ENCODE assay signal across 13 mouse cellular contexts in the genomic region with DNA sequence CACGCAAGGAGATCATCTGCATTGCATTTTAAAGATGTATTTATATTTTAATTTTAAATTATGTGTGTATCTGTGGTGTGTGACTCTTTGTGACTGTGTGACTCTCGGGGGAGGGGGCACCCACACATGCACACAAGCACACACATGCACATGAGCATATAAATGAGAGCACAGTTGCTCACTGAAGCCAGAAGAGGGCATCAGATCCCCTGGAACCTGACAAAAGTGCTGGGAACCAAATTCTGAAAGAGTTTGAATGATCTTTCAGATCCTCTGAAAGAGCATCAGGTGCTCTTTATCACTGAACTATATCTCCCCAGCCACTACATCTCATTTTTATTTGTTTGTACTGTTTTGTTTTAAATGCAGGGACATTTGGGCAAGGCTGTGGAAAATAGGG. TPM values are rescaled to one million over a fixed set of nuclear protein-coding genes. Genes with fewer than 3 reads are reported as not detected.
DNase-seq lines count a peak whose midpoint lies in the region; ATAC-seq and TF ChIP-seq lines count a peak whose summit lies in the region.
"Had no signal": no experiment of that assay in that cellular context is flagged by ENCODE, and none has a peak within 500 bp of the region (broad histone marks: within the 10 kb centered on the region; RNA-seq: fewer than 3 reads in every experiment).

No protein-coding gene starts in this region.

- TF ChIP-seq POLR2A in cortical plate, adult 2 months (IDR thresholded peaks at IDR 0.05; ENCODE audit: extremely low read depth, insufficient read depth, low read length), result no peak

- DNase-seq in 3T3-L1 (ENCODE audit: low read depth, low spot score), result peak; percentile 34
- DNase-seq in CD4-positive helper T cell, adult 2 months (ENCODE audit: low read depth, low spot score), result peak; percentile 35
- DNase-seq in layer of hippocampus, adult 9-11 months, result no peak
- no peak for DNase-seq in layer of hippocampus, adult 8-10 months (ENCODE audit: low spot score in 2 of 2)
- no peak for DNase-seq in frontal cortex, postnatal 36 days (ENCODE audit: low spot score in 2 of 2)
- DNase-seq: gastrocnemius, postnatal 25 days had no signal

- no peak overlapping the region for H3K27ac ChIP-seq in intestine, postnatal 0 days (ENCODE audit: low read depth, low read length)
- H3K27ac ChIP-seq in intestine, embryonic 16.5 days (ENCODE audit: low read length), result no peak overlapping the region
- H3K27ac ChIP-seq in cortical plate, adult 2 months (ENCODE audit: insufficient read depth, low read length), result no peak overlapping the region
- H3K27ac ChIP-seq: embryonic facial prominence, embryonic 12.5 days had no signal

- TF ChIP-seq CTCF in intestine, postnatal 0 days (IDR thresholded peaks at IDR 0.05; ENCODE audit: low read depth), result peak; percentile 74
- TF ChIP-seq CTCF in cortical plate, adult 2 months (IDR thresholded peaks at IDR 0.05; ENCODE audit: extremely low read depth, insufficient read depth, low read length), result peak; percentile 27; the same call in 1 of the 2 replicates

- no peaks in the 10 kb centered on the region for H3K4me1 ChIP-seq in intestine, postnatal 0 days (replicated peaks; ENCODE audit: control insufficient read depth, insufficient read depth, low read length)
- no peaks in the 10 kb centered on the region for H3K4me1 ChIP-seq in intestine, embryonic 16.5 days (ENCODE audit: control insufficient read depth, insufficient read depth, low read length)
- no peaks in the 10 kb centered on the region for H3K4me1 ChIP-seq in cortical plate, adult 2 months (ENCODE audit: control insufficient read depth, insufficient read depth, low read length)
- H3K4me1 ChIP-seq: embryonic facial prominence, embryonic 12.5 days had no signal

- H3K4me3 ChIP-seq in intestine, postnatal 0 days (ENCODE audit: low read depth, low read length), result no peak overlapping the region
- H3K4me3 ChIP-seq in intestine, embryonic 16.5 days (ENCODE audit: low read length), result no peak overlapping the region
- H3K4me3 ChIP-seq in cortical plate, adult 2 months (ENCODE audit: insufficient read depth, low read length), result no peak overlapping the region
- H3K4me3 ChIP-seq: embryonic facial prominence, embryonic 12.5 days; myocyte had no signal

- no peak for ATAC-seq in intestine, postnatal 0 days
- no peak for ATAC-seq in intestine, embryonic 16.5 days

- WGBS in intestine, postnatal 0 days, result 64% methylated on average over 2 of the region's 2 CpGs
- 72% methylated on average over 2 of the region's 2 CpGs for WGBS in intestine, embryonic 16.5 days

- no peak overlapping the region for H3K4me2 ChIP-seq in intestine, postnatal 0 days (replicated peaks; ENCODE audit: low read depth)
- no peak overlapping the region for H3K4me2 ChIP-seq in intestine, embryonic 16.5 days (ENCODE audit: low read depth, low read length)
- H3K4me2 ChIP-seq: embryonic facial prominence, embryonic 12.5 days had no signal

- no peaks in the 10 kb centered on the region for H3K36me3 ChIP-seq in intestine, postnatal 0 days (ENCODE audit: control insufficient read depth, insufficient read depth)
- no peaks in the 10 kb centered on the region for H3K36me3 ChIP-seq in intestine, embryonic 16.5 days (ENCODE audit: control insufficient read depth, insufficient read depth, low read length)
- H3K36me3 ChIP-seq: embryonic facial prominence, embryonic 12.5 days had no signal

- H3K9ac ChIP-seq in intestine, postnatal 0 days (ENCODE audit: low read depth, low read length), result no peak overlapping the region
- no peak overlapping the region for H3K9ac ChIP-seq in intestine, embryonic 16.5 days (ENCODE audit: low read depth, low read length)
- H3K9ac ChIP-seq: embryonic facial prominence, embryonic 12.5 days had no signal

- H3K27me3 ChIP-seq in intestine, postnatal 0 days (replicated peaks; ENCODE audit: control insufficient read depth, insufficient read depth, low read length), result no peaks in the 10 kb centered on the region
- H3K27me3 ChIP-seq in intestine, embryonic 16.5 days (replicated peaks; ENCODE audit: control insufficient read depth, insufficient read depth, low read length), result no peaks in the 10 kb centered on the region

- no peaks in the 10 kb centered on the region for H3K9me3 ChIP-seq in intestine, postnatal 0 days (ENCODE audit: control insufficient read depth)
- no peaks in the 10 kb centered on the region for H3K9me3 ChIP-seq in intestine, embryonic 16.5 days (ENCODE audit: control insufficient read depth, low read length)
- H3K9me3 ChIP-seq: embryonic facial prominence, embryonic 12.5 days had no signal

RNA-seq across cellular contexts. Expression of a gene that starts 12.7 kb away (rescaled TPM):
- 1.7 and 1.9 TPM in 2 replicates for polyA plus RNA-seq in intestine, postnatal 0 days (2015; fragmentation: Nextera tagmentation; extraction: Ambion mirVana)
- polyA plus RNA-seq in intestine, embryonic 16.5 days (2015; fragmentation: Nextera tagmentation; extraction: Ambion mirVana), result 4.7 and 5.0 TPM in 2 replicates
- 17.0 and 18.6 TPM in 2 replicates for polyA plus RNA-seq in cortical plate, adult 2 months (2012; rRNA removed)
- total RNA-seq in layer of hippocampus, adult 8-10 months (2022), result 1 to 10 TPM; 5.2 to 8.0 (median 6.4) TPM
- total RNA-seq: hematopoietic stem cell, adult 5-6 weeks had no signal
- polyA plus RNA-seq: embryonic facial prominence, embryonic 12.5 days; liver, embryonic 16.5 days had no signal

RNA-seq across cellular contexts. Expression of a gene that starts 13.0 kb away (rescaled TPM):
- 2.9 and 3.0 TPM in 2 replicates for polyA plus RNA-seq in intestine, postnatal 0 days (2015; fragmentation: Nextera tagmentation; extraction: Ambion mirVana)
- 5.9 and 7.3 TPM in 2 replicates for polyA plus RNA-seq in intestine, embryonic 16.5 days (2015; fragmentation: Nextera tagmentation; extraction: Ambion mirVana)
- polyA plus RNA-seq in cortical plate, adult 2 months (2012; rRNA removed), result 5.2 and 5.5 TPM in 2 replicates
- total RNA-seq in layer of hippocampus, adult 8-10 months (2022), result 10 to 100 TPM in 3 of 4 experiments, 1 to 10 TPM in 1; 7.9 to 12.4 (median 11.4) TPM

RNA-seq across cellular contexts. Expression of a gene that starts 42.8 kb away (rescaled TPM):
- 61.8 and 62.9 TPM in 2 replicates for polyA plus RNA-seq in intestine, postnatal 0 days (2015; fragmentation: Nextera tagmentation; extraction: Ambion mirVana)
- polyA plus RNA-seq in intestine, embryonic 16.5 days (2015; fragmentation: Nextera tagmentation; extraction: Ambion mirVana), result 30.5 and 36.7 TPM in 2 replicates
- polyA plus RNA-seq in cortical plate, adult 2 months (2012; rRNA removed), result 32.8 and 37.6 TPM in 2 replicates
- 10 to 100 TPM; 29.2 to 42.1 (median 33.4) TPM for total RNA-seq in layer of hippocampus, adult 8-10 months (2022)

Comparison
In these comparisons a context has a peak if more than half of its experiments do, and no peak if none do; other contexts are left out.
1. DNase-seq: peak in 3T3-L1 (single experiment) and CD4-positive helper T cell, adult 2 months (single experiment); none in layer of hippocampus, adult 9-11 months (single experiment), layer of hippocampus, adult 8-10 months (0 of 2) and frontal cortex, postnatal 36 days (0 of 2).